Mouse (Mus musculus) ES-E14 (cell line): ENCODE measurements around the gene Srl.

ENCODE experiments used
- HCFC1 ChIP-seq: IDR thresholded peaks from 2 replicates; pipeline ENCODE4 v1.6.1; 2012; ENCODE audit warnings: low read length, inconsistent platforms, borderline replicate concordance; ENCODE audit not compliant: insufficient read depth
- MAFK ChIP-seq: IDR thresholded peaks from 2 replicates; pipeline ENCODE4 v1.6.1; 2014; ENCODE audit warnings: mild to moderate bottlenecking, low read depth, low read length, inconsistent platforms; ENCODE audit not compliant: insufficient read depth

DNA sequence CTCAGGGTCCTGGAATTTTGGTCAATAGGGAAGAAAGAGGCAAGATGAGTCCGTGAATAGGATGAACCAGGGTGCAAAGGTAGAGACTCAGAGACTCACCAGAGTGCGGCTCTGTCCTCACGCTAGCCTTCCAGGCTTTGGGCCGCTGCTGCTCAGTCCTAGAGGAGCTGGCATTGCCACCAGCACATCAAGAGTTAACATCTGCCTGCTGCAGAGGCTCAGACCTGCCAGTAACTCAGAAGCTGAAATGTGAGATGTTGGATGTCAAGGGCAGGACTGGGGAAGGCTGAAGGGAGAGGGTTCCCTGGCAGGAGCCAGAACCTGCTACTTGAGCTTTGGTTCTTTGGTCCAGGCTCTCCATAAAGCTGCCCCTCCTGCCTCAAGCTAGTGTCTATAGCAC lies 29.1 kb upstream of the Srl start:
- TF ChIP-seq HCFC1 (no peak), MAFK (no peak)
